Mouse (Mus musculus) neural tube, embryonic 12.5 days (tissue): Measurements from ENCODE around the gene Fgf15. TPM values are rescaled to one million over a fixed set of nuclear protein-coding genes. Genes with fewer than 3 reads are reported as not detected.

ENCODE experiments used
- ATAC-seq: fragments of 200-750 bp; cut with Nextera tagmentation; 2 replicates; pipeline ENCODE4 v1.8.0; 2017; ENCODE audit warnings: low read depth, mild to moderate bottlenecking, moderate TSS enrichment, moderate library complexity; ENCODE audit not compliant: low FRiP score
- H3K27ac ChIP-seq: fragments of 300-500 bp; sonication (generic); 2 replicates; pipeline ENCODE4 v1.5.1; 2016
- H3K27me3 ChIP-seq: fragments of 300-500 bp; sonication (generic); replicated peaks from 2 replicates; pipeline ENCODE4 v1.6.1; 2016; ENCODE audit warnings: mild to moderate bottlenecking
- H3K36me3 ChIP-seq: fragments of 300-500 bp; sonication (generic); 2 replicates; pipeline ENCODE4 v1.6.1; 2016; ENCODE audit warnings: mild to moderate bottlenecking
- H3K4me1 ChIP-seq: fragments of 300-500 bp; sonication (generic); 2 replicates; pipeline ENCODE4 v1.6.1; 2016
- H3K4me2 ChIP-seq: fragments of 300-500 bp; sonication (generic); replicated peaks from 2 replicates; pipeline ENCODE4 v1.6.1; 2016; ENCODE audit warnings: mild to moderate bottlenecking
- H3K4me3 ChIP-seq: fragments of 300-500 bp; sonication (generic); 2 replicates; pipeline ENCODE4 v1.5.1; 2016
- H3K9ac ChIP-seq: fragments of 300-500 bp; sonication (generic); 2 replicates; pipeline ENCODE4 v1.6.1; 2016; ENCODE audit warnings: mild to moderate bottlenecking
- H3K9me3 ChIP-seq: fragments of 300-500 bp; sonication (generic); 2 replicates; pipeline ENCODE4 v1.6.1; 2016; ENCODE audit warnings: mild to moderate bottlenecking
- WGBS: fragments of 180-500 bp; shearing (Covaris S2); methylation state at CpG from one replicate; pipeline ENCODE4 v1.1.7; 2016; 5-methylcytosine and 5-hydroxymethylcytosine counted together
- polyA plus RNA-seq: library from polyadenylated mRNA; unstranded; fragments of >200 nt; fragmentation: Nextera tagmentation; extraction: Ambion mirVana; gene quantifications from 2 replicates; pipeline ENCODE4 v1.2.1, GENCODE M21; 2016

The Fgf15 gene
- polyA plus RNA-seq, 1 experiment from 2014 or later, result 59.1 TPM

DNA sequence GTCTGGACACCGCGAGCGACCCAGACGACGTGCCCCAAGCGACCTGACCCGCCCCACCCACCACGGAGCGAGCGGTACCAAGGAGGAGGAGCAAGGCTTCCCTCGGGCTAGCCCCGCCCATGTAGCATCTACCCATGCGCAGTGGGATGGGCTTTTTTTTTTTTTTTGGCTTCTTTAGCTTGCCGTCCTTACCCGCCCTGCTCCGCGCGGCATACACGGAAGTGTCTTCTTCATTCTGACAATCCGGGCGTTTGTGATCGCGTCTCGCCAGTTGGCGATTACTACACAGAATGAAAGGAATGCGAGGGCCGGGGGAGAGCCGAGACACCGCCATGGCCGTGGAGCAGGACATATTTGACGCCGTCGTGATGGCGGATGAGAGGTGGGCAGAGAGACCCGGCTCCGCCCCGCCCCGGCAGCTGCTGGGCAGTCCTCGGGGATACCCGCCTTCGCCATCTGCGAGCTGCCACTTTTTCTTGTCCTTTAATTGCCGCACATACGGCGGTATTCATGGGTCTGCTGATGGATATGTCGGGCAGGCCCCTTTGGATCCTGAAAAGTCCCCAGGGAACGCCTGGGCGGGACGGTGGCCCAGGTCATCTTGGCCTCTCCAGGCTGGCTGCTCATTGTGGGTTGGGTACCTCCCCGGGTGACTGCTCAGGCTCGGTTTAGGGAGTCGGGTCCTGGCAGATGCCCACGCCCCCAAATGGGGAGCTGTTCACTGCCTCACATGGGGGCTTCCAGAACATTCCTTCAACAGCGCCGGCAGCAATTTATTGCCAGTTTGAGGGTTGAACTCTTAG is 18.8 kb downstream of the Fgf15 start, which contains the start of gene LTO1:
TSS of gene LTO1 (plus strand) at position 153 of the 803 bp plus-strand sequence.
- H3K4me2 ChIP-seq, result peak within 1 kb of the TSS; percentile 95
- WGBS, result 1% methylated on average over 55 of the region's 55 CpGs
- no peaks in the 10 kb centered on the region for H3K9me3 ChIP-seq
- H3K36me3 ChIP-seq, result peaks cover 28% of the 10 kb centered on the region
- peak within 1 kb of the TSS; percentile 78 for H3K9ac ChIP-seq
- peak within 1 kb of the TSS; percentile 79 for H3K4me3 ChIP-seq
- H3K4me1 ChIP-seq, result peaks cover 10% of the 10 kb centered on the region
- H3K27ac ChIP-seq, result peak within 1 kb of the TSS; percentile 79
- H3K27me3 ChIP-seq, result no peaks in the 10 kb centered on the region
- peak; percentile 90 for ATAC-seq

DNA sequence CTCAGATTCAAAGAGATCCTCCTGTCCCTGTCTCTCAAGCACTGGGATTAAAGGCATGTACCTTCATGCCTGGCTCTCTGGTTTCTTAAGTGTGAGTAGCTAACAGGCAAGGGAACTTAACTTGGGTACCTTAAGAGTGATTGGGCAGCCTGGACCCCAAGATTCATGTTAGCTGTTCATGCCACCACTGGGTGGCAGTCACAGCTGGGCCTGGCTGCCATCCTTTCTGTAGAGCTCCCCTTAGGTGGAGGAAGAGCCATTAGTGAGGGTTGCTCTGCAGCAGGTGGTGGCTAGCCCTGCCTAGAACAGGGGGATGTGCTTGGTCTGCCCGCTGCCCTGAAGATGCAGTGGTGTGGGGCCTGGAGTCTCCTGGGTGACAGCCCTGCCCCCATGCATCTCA is 22.5 kb downstream of the Fgf15 start:
- Histone ChIP-seq H3K27me3 (no peaks in the 10 kb centered on the region), H3K9ac (no peak overlapping the region), H3K27ac (no peak overlapping the region), H3K4me3 (no peak overlapping the region), H3K4me2 (no peak overlapping the region), H3K4me1 (peaks cover 10% of the 10 kb centered on the region), H3K9me3 (no peaks in the 10 kb centered on the region), H3K36me3 (peaks cover 47% of the 10 kb centered on the region)
- no peak for ATAC-seq
- 78% methylated on average over 1 of the region's 1 CpGs for WGBS

DNA sequence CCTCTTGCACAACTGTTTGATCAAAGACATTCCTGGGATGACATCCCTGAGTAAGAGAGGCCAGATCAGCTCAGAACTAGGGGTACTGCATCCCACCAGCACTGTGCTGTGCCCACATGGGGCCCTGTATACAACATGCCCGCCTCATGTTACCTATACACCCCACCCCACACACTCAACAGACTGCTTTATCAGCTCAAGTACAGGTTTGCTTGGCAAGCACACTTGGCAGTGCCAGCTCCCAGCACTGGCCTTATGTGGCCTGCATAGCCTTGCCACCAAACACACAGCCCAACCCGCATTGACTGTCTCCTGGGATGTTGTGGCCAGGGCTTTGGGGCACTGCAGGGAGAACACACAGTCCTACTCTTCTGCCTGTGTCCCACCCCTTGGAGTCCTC is 31.3 kb downstream of the Fgf15 start:
- no peak for ATAC-seq

DNA sequence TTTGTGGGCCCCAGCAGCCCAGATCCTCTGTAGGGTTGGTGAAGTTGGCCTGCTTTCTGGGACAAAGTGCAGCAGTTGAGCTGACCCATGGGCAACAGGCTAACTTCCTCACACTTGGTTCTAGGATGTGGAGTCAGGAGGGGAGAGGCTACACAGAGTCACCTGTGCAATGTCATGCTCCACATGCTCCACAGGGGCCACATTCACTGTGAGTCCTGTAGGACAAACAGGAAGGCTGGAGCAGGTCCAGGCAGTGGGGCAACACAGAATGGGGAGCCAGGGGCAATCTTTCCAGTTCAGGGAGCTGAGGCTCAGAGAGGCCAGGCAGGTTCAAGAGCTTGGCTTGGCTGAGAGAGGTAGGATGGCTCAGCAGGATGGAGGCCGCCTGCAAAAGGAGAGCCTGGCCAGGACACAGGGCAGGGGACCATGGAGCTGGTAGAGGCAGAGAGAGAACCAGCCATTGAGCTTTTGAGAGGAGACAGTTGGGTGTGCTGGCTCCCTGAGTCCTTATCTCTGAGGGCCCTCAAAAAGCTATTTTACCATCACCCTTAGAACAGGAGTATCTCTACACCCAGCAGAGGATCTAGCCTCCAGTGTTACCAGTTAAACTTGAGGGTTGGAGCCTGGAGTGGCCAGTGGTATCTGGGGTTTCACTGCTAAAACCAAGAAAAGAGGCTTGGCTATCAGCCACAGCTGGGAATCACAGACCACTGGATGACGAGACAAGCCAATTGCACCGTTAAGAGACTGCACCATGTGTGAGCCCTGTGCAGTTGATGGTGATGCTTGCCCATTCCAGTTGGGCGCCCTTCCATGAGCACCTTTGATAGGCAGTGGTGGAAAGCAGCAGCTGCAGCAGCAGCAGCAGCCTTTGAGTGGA is 31.9 kb downstream of the Fgf15 start:
- ATAC-seq, result no peak
- 86% methylated on average over 4 of the region's 4 CpGs for WGBS
- Histone ChIP-seq H3K36me3 (peaks cover 27% of the 10 kb centered on the region), H3K27me3 (no peaks in the 10 kb centered on the region), H3K9ac (no peak overlapping the region), H3K4me2 (no peak overlapping the region), H3K4me1 (peaks cover 8% of the 10 kb centered on the region; the same call in 1 of the 2 replicates), H3K9me3 (no peaks in the 10 kb centered on the region), H3K27ac (no peak overlapping the region), H3K4me3 (no peak overlapping the region)

More for the DNA sequence above, 31.3 kb downstream of the Fgf15 start:
- Histone ChIP-seq H3K4me1 (peaks cover 8% of the 10 kb centered on the region; the same call in 1 of the 2 replicates), H3K27me3 (no peaks in the 10 kb centered on the region), H3K36me3 (peaks cover 20% of the 10 kb centered on the region), H3K27ac (no peak overlapping the region), H3K4me2 (no peak overlapping the region), H3K4me3 (no peak overlapping the region), H3K9me3 (no peaks in the 10 kb centered on the region), H3K9ac (no peak overlapping the region)
- 87% methylated on average over 2 of the region's 2 CpGs for WGBS

DNA sequence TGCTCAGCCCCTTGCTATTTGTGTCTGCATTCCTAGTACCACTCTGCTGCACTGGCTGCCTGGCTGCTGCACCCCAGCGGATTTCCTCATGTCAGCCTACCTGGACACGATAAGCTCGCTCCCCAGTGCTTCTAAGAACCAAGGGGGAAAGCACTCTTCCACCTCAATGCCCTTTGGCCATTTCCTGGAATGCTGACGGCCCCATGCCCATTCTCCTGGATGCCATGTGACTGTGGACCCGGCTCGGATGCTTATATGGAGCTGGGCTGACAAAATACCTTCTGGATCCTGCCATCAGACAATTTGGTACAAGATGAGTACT is 32.5 kb downstream of the Fgf15 start:
- Histone ChIP-seq H3K27me3 (no peaks in the 10 kb centered on the region), H3K4me2 (no peak overlapping the region), H3K9me3 (no peaks in the 10 kb centered on the region), H3K27ac (no peak overlapping the region), H3K36me3 (peaks cover 29% of the 10 kb centered on the region), H3K4me3 (no peak overlapping the region), H3K9ac (no peak overlapping the region), H3K4me1 (peaks cover 8% of the 10 kb centered on the region; the same call in 1 of the 2 replicates)
- no peak for ATAC-seq
- 84% methylated on average over 6 of the region's 6 CpGs for WGBS

DNA sequence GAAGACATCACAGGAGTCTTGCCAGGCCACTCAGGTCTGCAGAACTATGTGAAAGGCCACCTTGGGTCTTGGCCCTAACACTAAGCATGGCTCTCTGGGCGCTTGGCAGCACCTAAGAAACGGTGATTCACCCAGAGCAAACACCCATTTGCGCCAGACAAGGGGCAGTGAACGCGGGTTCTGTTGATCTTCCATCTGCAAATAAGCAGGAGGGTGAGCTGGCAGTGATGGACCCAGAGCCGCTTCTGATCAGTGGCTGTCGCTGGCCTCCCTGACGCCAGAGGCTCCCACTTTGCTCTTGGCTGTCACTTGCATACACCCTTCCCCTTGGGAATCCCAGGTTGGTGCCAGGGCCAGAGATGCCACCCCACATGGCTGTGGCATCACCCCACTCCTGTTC is 33.2 kb downstream of the Fgf15 start:
- Histone ChIP-seq H3K4me2 (no peak overlapping the region), H3K9me3 (no peaks in the 10 kb centered on the region), H3K4me1 (peaks cover 8% of the 10 kb centered on the region; the same call in 1 of the 2 replicates), H3K36me3 (peaks cover 31% of the 10 kb centered on the region), H3K9ac (no peak overlapping the region), H3K27me3 (no peaks in the 10 kb centered on the region), H3K4me3 (no peak overlapping the region), H3K27ac (no peak overlapping the region)
- 86% methylated on average over 8 of the region's 8 CpGs for WGBS
- ATAC-seq, result no peak

DNA sequence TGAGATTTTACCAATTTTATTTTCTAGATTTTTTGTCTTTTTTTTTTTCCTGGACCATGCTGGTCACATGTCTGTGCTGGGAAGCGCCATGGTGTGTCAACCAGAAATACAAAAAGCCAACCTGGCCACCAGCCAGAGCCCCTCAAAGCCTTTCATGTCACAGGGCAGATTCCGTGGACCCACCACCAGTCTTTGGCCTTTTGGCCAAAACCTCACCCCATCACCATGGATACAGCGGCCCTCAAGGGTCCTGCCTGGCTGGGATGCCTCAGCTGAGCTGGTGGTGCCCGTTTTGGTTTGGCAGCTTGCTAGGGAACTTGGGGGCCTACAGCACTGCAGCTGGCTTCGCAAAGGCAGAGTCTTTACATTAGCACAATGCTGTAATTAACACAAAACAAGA is 33.6 kb downstream of the Fgf15 start:
- H3K4me3 ChIP-seq, result no peak overlapping the region
- H3K36me3 ChIP-seq, result peaks cover 32% of the 10 kb centered on the region
- H3K9ac ChIP-seq, result no peak overlapping the region
- H3K9me3 ChIP-seq, result no peaks in the 10 kb centered on the region
- H3K4me1 ChIP-seq, result peaks cover 8% of the 10 kb centered on the region; the same call in 1 of the 2 replicates
- WGBS, result 59% methylated on average over 5 of the region's 5 CpGs
- H3K27me3 ChIP-seq, result no peaks in the 10 kb centered on the region
- no peak overlapping the region for H3K4me2 ChIP-seq
- H3K27ac ChIP-seq, result no peak overlapping the region
- ATAC-seq, result no peak

DNA sequence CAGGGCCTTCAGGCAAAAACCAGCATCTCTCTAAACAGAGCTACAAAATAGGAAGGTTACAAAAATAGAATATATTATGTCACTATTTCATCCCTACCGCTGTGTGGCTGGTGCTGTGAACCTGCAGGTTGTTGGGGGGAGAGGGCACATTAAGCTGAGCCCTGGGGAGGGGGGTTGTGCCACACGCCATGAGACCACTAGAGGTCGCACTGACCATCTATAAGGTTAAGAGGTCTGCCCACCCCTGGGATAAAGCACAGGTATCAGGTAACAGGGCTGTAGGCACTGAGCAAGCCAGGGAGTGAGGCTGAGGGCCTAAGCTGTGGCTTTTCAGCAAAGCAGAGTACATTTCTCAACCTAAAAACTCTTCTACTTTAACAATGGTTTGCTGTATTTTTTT is 35.4 kb downstream of the Fgf15 start:
- no peak overlapping the region for H3K4me2 ChIP-seq
- WGBS, result 21% methylated on average over 3 of the region's 3 CpGs
- no peaks in the 10 kb centered on the region for H3K9me3 ChIP-seq
- no peak overlapping the region for H3K9ac ChIP-seq
- H3K27ac ChIP-seq, result no peak overlapping the region
- H3K27me3 ChIP-seq, result no peaks in the 10 kb centered on the region
- peaks cover 20% of the 10 kb centered on the region for H3K4me1 ChIP-seq
- no peak overlapping the region for H3K4me3 ChIP-seq
- H3K36me3 ChIP-seq, result peaks cover 40% of the 10 kb centered on the region
- ATAC-seq, result no peak

DNA sequence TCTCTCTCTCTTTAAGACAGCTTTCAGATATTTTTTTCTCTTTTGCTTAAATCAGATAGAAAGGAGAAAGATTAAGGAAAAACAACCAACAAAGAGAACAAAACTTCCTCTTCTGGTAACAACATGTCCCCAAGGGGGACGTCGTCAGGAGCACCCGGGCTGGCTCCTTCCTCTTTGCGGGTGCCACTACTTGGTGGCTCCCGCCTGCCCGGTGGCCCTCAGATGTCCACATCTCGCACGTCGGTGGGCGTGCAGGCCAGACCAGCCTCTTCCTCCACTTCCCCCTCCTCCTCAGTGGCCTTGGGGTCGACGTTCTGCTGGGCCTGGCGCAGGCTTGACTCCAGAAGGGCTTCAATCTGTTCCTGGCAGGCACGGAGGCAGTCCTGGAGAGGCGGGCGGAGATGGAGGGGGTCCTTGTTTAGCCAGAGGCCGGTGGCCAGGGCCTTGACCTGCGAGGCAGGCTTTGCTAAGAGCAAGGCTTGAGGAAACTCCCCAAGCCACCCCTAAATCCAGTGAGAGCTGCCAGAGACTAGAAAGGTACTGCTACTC is 36.1 kb downstream of the Fgf15 start:
- WGBS, result 79% methylated on average over 18 of the region's 18 CpGs
- H3K9ac ChIP-seq, result peak overlapping the region; percentile 21; the same call in 1 of the 2 replicates
- H3K36me3 ChIP-seq, result peaks cover 39% of the 10 kb centered on the region
- H3K27ac ChIP-seq, result no peak overlapping the region
- H3K27me3 ChIP-seq, result no peaks in the 10 kb centered on the region
- H3K4me3 ChIP-seq, result no peak overlapping the region
- ATAC-seq, result no peak
- no peaks in the 10 kb centered on the region for H3K9me3 ChIP-seq
- no peak overlapping the region for H3K4me2 ChIP-seq
- H3K4me1 ChIP-seq, result peaks cover 25% of the 10 kb centered on the region

DNA sequence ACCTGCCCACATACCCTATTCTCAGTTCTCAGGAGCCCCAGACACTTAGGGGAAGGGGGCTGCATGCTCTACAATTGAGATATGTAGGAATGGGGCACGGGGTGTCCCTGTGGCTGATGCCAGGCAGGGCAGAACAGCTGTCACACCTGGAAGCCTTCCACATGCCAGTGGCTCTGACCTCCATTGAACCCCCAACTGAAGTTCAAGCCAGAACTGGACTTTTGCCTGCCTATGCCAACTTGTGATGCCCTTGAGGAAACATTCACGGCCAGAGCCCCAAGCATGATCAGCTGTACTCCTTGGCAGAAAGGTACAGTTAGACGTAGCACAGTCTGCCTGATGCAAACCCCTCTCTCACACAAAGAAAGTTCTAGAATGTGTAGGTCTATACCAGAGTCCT is 37.0 kb downstream of the Fgf15 start:
- Histone ChIP-seq H3K9ac (no peak overlapping the region), H3K4me3 (no peak overlapping the region), H3K4me1 (peaks cover 28% of the 10 kb centered on the region), H3K27me3 (no peaks in the 10 kb centered on the region), H3K4me2 (no peak overlapping the region), H3K27ac (no peak overlapping the region), H3K36me3 (peaks cover 37% of the 10 kb centered on the region), H3K9me3 (no peaks in the 10 kb centered on the region)
- ATAC-seq, result no peak
- WGBS, result 91% methylated on average over 3 of the region's 3 CpGs

DNA sequence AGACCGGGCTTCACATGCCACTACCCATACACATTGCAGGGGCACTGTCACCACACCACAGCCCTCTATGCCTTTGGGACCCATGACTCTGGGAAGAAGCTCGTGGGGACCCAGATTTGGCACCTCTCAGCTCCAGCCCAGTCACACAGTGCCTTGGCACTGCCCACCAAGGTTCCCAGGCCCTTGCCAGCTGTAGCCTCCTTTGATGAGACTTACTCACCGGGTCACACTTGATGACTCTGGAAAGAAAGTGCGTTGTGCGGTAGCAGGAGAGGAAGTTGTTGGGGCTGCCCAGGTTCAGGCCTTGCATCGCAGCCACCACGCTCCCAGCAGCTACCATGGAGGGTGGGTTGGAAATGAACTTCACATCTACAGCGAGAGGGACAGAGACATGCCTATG is 37.5 kb downstream of the Fgf15 start:
- 0 out of 2 replicates have a peak overlapping the region, but pooled peaks have one; percentile 17 for H3K9ac ChIP-seq
- ATAC-seq, result no peak
- no peaks in the 10 kb centered on the region for H3K9me3 ChIP-seq
- 92% methylated on average over 8 of the region's 8 CpGs for WGBS
- H3K36me3 ChIP-seq, result peaks cover 37% of the 10 kb centered on the region
- H3K4me1 ChIP-seq, result peaks cover 28% of the 10 kb centered on the region
- H3K4me2 ChIP-seq, result no peak overlapping the region
- H3K27me3 ChIP-seq, result 0 out of 2 replicates have a peak, but pooled peaks cover under 1% of the 10 kb centered on the region
- H3K27ac ChIP-seq, result no peak overlapping the region
- no peak overlapping the region for H3K4me3 ChIP-seq

DNA sequence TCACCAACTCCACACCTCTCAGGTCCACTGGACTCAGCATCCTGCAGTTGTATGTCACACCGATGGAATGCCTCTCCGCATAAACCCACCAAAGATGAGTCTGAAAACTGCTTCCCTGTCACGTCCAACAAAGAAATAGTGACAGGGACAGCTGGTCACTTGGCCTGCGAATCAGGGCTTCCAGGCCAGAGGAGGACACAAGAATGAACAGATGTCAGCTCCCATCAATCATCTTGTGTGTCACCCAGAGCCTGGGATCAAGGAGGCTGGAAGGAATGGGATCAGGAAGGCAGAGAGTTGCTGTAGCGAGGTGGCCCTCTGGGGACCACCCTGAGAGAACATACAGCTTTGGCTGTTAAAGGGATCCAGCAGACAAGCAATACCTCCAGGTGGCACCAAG is 38.6 kb downstream of the Fgf15 start:
- Histone ChIP-seq H3K9ac (no peak overlapping the region), H3K27me3 (peaks cover 8% of the 10 kb centered on the region; the same call in 1 of the 2 replicates), H3K4me3 (no peak overlapping the region), H3K27ac (no peak overlapping the region), H3K36me3 (peaks cover 37% of the 10 kb centered on the region), H3K4me1 (peaks cover 33% of the 10 kb centered on the region), H3K9me3 (no peaks in the 10 kb centered on the region), H3K4me2 (no peak overlapping the region)
- WGBS, result 54% methylated on average over 5 of the region's 5 CpGs
- ATAC-seq, result no peak
